Mouse (Mus musculus) ES-Bruce4 (cell line): ENCODE data around the gene Lgi2. TPM values are rescaled to one million over a fixed set of nuclear protein-coding genes. Genes with fewer than 3 reads are reported as not detected.

ENCODE experiments used
- H3K27ac ChIP-seq: 2 replicates; pipeline ENCODE4 v1.5.1; 2012; ENCODE audit warnings: low read length, inconsistent platforms; ENCODE audit not compliant: insufficient read depth
- H3K27me3 ChIP-seq: 2 replicates; pipeline ENCODE4 v1.6.1; 2012; ENCODE audit warnings: mild to moderate bottlenecking, low read length, inconsistent platforms; ENCODE audit not compliant: control insufficient read depth, poor library complexity, insufficient read depth, severe bottlenecking
- H3K36me3 ChIP-seq: 2 replicates; pipeline ENCODE4 v1.6.1; 2012; ENCODE audit warnings: inconsistent platforms, mild to moderate bottlenecking, low read length, moderate library complexity; ENCODE audit not compliant: control insufficient read depth, poor library complexity, insufficient read depth, severe bottlenecking
- H3K4me1 ChIP-seq: one replicate; pipeline ENCODE4 v1.8.1; 2011; ENCODE audit warnings: low read length; ENCODE audit not compliant: control insufficient read depth, insufficient read depth
- H3K4me3 ChIP-seq: 2 replicates; pipeline ENCODE4 v1.5.1; 2011; ENCODE audit warnings: low read depth, mild to moderate bottlenecking, low read length
- H3K9ac ChIP-seq: 2 replicates; pipeline ENCODE4 v1.6.1; 2012; ENCODE audit warnings: low read depth, mild to moderate bottlenecking, inconsistent platforms; ENCODE audit not compliant: poor library complexity, severe bottlenecking
- H3K9me3 ChIP-seq: replicated peaks from 2 replicates; pipeline ENCODE4 v1.6.1; 2012; ENCODE audit warnings: mild to moderate bottlenecking, low read length, inconsistent platforms; ENCODE audit not compliant: control insufficient read depth, poor library complexity, insufficient read depth, severe bottlenecking
- CTCF ChIP-seq: IDR thresholded peaks from one replicate; pipeline ENCODE4 v1.8.1; 2011; ENCODE audit warnings: low read depth, low read length
- EP300 ChIP-seq: IDR thresholded peaks from 2 replicates; pipeline ENCODE4 v1.6.1; 2011; ENCODE audit warnings: low read depth, low read length; ENCODE audit not compliant: insufficient read depth
- POLR2A ChIP-seq: IDR thresholded peaks from one replicate; pipeline ENCODE4 v1.8.1; 2011; ENCODE audit warnings: low read length; ENCODE audit not compliant: insufficient read depth
- polyA plus RNA-seq: library from polyadenylated mRNA; stranded (reverse); fragments of >200 nt; gene quantifications from 2 replicates; pipeline ENCODE4 v1.2.4, GENCODE M21; 2011; ENCODE audit warnings: low read depth; ENCODE audit not compliant: missing spikeins, insufficient read depth, insufficient read length

The Lgi2 gene
- polyA plus RNA-seq, 1 experiment: 2.6 TPM

- Histone ChIP-seq H3K4me1 (no peaks in the 10 kb centered on the region), H3K36me3 (no peaks in the 10 kb centered on the region), H3K27me3 (peaks cover 5% of the 10 kb centered on the region; the same call in 1 of the 2 replicates), H3K9ac (peak overlapping the region; percentile 88), H3K27ac (no peak overlapping the region), H3K4me3 (peak overlapping the region; percentile 72), H3K9me3 (peaks cover 6% of the 10 kb centered on the region; the same call in 1 of the 2 replicates)
- no peak for TF ChIP-seq POLR2A
- TF ChIP-seq CTCF: no peak
- TF ChIP-seq EP300: no peak
Observed at GRCm38 (mm10) chr5:52565214-52565812, 949 bp downstream of the Lgi2 start.

GRCm38 (mm10) chr5:52564351-52564750 is 1.9 kb downstream of the Lgi2 start:
- Histone ChIP-seq H3K4me1 (no peaks in the 10 kb centered on the region), H3K36me3 (no peaks in the 10 kb centered on the region), H3K27me3 (peaks cover 5% of the 10 kb centered on the region; the same call in 1 of the 2 replicates), H3K9me3 (peaks cover 6% of the 10 kb centered on the region; the same call in 1 of the 2 replicates), H3K4me3 (no peak overlapping the region), H3K9ac (no peak overlapping the region), H3K27ac (no peak overlapping the region)
- TF ChIP-seq CTCF: no peak
- no peak for TF ChIP-seq EP300
- TF ChIP-seq POLR2A: no peak

GRCm38 (mm10) chr5:52560240-52560639 is 6.0 kb downstream of the Lgi2 start:
- H3K27me3 ChIP-seq: no peaks in the 10 kb centered on the region
- H3K4me3 ChIP-seq: no peak overlapping the region
- no peak overlapping the region for H3K27ac ChIP-seq
- no peaks in the 10 kb centered on the region for H3K36me3 ChIP-seq
- TF ChIP-seq EP300: no peak
- no peaks in the 10 kb centered on the region for H3K9me3 ChIP-seq
- no peak overlapping the region for H3K9ac ChIP-seq
- no peaks in the 10 kb centered on the region for H3K4me1 ChIP-seq

GRCm38 (mm10) chr5:52555526-52555925 is 10.7 kb downstream of the Lgi2 start:
- Histone ChIP-seq H3K4me3 (no peak overlapping the region), H3K27me3 (no peaks in the 10 kb centered on the region), H3K9me3 (no peaks in the 10 kb centered on the region), H3K27ac (no peak overlapping the region), H3K4me1 (no peaks in the 10 kb centered on the region), H3K36me3 (no peaks in the 10 kb centered on the region), H3K9ac (no peak overlapping the region)
- TF ChIP-seq CTCF (no peak), EP300 (no peak), POLR2A (no peak)

GRCm38 (mm10) chr5:52551318-52551632 is 15.0 kb downstream of the Lgi2 start:
- H3K9ac ChIP-seq: no peak overlapping the region
- H3K4me3 ChIP-seq: no peak overlapping the region
- H3K9me3 ChIP-seq: no peaks in the 10 kb centered on the region
- no peak overlapping the region for H3K27ac ChIP-seq
- H3K27me3 ChIP-seq: no peaks in the 10 kb centered on the region
- TF ChIP-seq POLR2A: no peak
- no peak for TF ChIP-seq CTCF
- no peak for TF ChIP-seq EP300
- no peaks in the 10 kb centered on the region for H3K36me3 ChIP-seq
- H3K4me1 ChIP-seq: no peaks in the 10 kb centered on the region

GRCm38 (mm10) chr5:52550613-52551317 is 15.5 kb downstream of the Lgi2 start:
- Histone ChIP-seq H3K36me3 (no peaks in the 10 kb centered on the region), H3K9ac (no peak overlapping the region), H3K4me1 (no peaks in the 10 kb centered on the region), H3K9me3 (no peaks in the 10 kb centered on the region), H3K27me3 (no peaks in the 10 kb centered on the region), H3K27ac (no peak overlapping the region), H3K4me3 (no peak overlapping the region)
- TF ChIP-seq POLR2A (no peak), CTCF (no peak)

GRCm38 (mm10) chr5:52546950-52547349 is 19.3 kb downstream of the Lgi2 start:
- Histone ChIP-seq H3K36me3 (no peaks in the 10 kb centered on the region), H3K27me3 (no peaks in the 10 kb centered on the region), H3K27ac (no peak overlapping the region), H3K9me3 (no peaks in the 10 kb centered on the region), H3K4me1 (no peaks in the 10 kb centered on the region), H3K4me3 (no peak overlapping the region), H3K9ac (no peak overlapping the region)
- TF ChIP-seq POLR2A: no peak
- TF ChIP-seq EP300: no peak
- TF ChIP-seq CTCF: peak; percentile 49
